Mouse (Mus musculus) regulatory T cell (primary cell): ENCODE measurements around the gene Elp6.

Experiments
- in situ Hi-C: fragments of 300-600 bp; cut with MboI, MseI; formaldehyde crosslinking; loops from one replicate; pipeline ENCODE4 v1.15.1; 2025; ENCODE audit warnings: high pct_unique_total_duplicates

Gene Elp6

GRCm38 (mm10) chr9:110304969-110305651 lies at the start of gene Elp6:
Elp6 (plus strand) TSS chr9:110305173.
- in situ Hi-C loops, result no loop called here

GRCm38 (mm10) chr9:110255407-110256019 lies 49.5 kb upstream of the Elp6 start:
- in situ Hi-C loops, result no loop called here

DNA sequence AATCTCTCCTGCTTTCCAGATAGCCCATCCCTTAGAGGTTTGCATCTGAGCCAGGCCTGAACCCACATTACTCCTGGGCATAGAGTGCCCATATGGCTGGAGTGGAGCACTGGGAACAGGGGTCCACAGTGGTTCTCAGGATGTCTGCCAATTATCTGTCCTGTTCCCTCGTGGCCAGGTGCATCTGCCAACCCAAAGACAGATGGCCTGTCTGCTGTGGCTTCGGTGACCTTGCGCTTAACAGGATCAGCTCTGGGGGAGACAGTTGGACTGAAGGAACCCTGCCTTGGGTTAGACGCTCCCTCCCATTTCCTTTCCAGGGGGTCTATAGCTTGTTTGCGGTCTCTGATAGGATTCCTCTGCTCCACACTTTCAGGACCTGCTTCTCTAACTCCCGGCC lies 46.3 kb upstream of the Elp6 start:
- in situ Hi-C loops, result no loop called here

DNA sequence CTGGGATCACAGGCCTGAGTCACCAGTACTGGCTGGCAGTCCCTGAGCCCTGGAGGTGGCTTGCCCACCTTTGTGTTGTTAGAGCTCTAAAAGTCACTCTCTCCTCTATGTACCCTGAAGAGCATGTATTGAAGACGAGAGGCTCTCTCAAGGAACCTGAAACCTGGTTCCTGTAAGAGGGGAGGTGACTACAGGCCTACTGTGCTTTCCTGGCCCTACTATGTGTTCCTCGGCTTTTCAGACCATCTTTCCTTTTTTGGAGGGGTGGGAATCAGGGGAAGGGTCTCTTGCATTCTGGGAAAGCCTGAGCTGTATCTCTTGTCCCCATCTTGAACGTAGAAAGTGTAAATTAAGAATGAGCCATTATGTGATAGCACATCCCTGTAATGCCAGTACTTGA lies 45.9 kb upstream of the Elp6 start:
- in situ Hi-C loops, result no loop called here

DNA sequence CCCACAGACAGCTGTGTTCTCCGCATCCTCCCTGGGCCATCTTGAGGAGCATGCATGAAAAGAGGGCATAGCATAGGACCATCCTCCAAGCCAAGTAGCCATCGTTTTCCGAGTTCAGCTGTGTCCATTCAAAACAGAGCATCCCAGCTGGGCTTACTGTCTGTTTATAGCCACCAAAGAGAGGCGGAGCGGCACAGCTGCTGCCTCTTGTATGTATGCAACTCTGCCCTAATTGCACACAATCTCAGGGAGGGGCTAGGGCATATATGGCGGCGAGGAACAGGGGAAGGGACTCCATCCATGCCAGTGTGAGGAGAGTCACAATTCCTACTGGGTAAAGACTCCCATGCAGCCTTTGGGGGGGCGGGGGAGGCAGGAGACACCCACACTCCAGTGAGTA lies 41.8 kb upstream of the Elp6 start:
- in situ Hi-C loops, result no loop called here

DNA sequence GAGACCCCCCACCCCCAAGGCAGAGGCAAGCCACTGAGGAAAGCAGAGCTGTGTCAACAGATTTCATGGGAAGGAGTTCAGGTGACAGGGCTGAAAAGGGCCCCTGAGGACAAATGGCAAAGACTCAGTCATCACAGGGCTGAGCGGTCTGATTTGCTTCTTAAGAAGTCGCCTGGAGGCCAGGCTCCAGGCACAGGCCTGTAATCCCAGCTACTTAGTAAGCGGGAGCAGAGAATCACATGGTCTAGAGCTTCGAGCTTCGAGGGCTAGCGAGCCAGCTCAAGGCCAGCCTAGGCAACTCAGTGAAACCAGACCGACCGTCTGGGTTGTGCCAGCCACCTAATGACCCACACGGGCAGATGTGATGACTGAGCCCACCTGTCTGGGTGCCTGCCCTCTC lies 40.0 kb upstream of the Elp6 start:
- in situ Hi-C loops, result no loop called here

- in situ Hi-C loops, result no loop called here
These were observed 36.6 kb upstream of the Elp6 start for GRCm38 (mm10) chr9:110268416-110268815.

- in situ Hi-C loops, result no loop called here
These were observed 32.6 kb upstream of the Elp6 start for GRCm38 (mm10) chr9:110272330-110272729.

GRCm38 (mm10) chr9:110273507-110273906 lies 31.5 kb upstream of the Elp6 start:
- in situ Hi-C loops, result no loop called here

- in situ Hi-C loops, result no loop called here
These were observed 29.1 kb upstream of the Elp6 start for GRCm38 (mm10) chr9:110275882-110276281.

DNA sequence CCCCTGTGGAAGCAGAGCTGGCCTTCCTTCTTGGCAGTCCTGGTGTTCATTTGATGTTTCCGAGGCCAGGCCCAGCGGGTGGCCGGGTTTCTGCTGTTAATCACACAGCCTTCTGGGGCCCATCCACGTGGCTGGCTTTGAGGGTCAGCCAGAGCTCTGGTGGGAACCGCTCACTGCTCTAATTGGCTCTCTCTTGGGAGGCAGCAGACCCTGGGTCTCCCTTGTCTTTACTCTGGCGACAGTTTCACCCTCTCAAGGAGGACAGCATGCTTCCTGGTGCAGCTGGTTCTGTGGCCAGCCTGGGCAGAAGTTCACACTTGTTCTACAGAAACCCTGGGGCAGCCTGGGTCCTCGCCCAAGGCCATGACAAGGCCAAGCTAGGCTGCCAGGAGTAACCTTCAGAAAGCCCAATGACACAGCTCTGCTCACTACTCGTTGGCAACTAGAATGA lies 27.5 kb upstream of the Elp6 start:
- in situ Hi-C loops, result no loop called here

DNA sequence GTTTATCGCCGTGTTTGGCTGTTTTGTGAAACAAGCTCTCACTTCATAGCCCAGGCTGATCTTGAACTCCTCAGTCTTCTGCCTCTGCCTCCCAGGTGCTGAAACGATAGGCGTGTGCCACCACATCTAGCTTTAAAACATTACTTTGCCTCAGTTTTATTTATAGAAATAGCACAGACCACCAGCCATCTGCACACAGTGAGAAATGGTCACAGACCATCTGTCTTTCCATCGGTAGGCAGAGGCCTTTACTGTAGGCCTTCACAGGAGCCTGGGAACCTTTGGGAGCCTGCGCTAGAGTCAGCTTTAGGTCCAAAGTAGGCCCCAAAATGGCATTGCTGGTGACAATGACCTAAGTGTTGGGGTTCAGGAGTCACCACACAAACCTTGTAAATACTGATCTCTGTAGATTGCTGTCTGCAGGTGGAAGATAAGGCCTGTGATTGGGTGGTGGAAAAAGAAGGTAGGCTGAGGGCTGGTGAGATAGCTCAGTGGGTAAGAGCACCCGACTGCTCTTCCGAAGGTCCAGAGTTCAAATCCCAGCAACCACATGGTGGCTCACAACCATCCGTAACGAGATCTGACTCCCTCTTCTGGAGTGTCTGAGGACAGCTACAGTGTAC lies 20.8 kb upstream of the Elp6 start:
- in situ Hi-C loops, result no loop called here

DNA sequence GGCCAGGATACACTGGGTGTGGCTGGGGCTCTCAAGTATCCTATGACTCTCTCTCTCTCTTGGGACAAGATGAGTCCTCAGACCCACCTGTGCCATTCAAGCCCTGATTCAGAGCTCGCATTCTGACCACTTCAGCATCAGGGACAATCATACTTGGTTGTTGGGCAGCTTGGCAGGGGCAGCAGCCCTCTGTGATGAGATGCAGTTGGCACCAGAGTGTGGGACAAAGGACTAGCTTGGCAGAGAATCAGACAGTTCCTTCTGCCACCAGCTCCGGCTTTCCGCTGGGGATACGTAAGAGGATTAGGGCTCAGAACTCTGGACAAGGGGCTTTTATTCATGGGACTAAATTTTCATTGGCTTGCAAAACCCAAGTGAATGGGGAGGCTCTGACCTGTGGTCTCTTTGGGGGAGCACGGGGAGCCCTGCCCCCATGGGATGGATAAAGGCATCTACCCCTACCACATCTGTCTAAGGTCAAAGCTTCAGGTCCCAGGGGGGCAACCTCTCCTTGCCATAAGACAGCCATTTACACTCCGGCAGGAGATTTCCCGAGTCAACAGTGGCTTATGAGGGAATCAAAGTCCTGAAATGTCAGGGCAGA lies 17.6 kb upstream of the Elp6 start:
- in situ Hi-C loops, result no loop called here

DNA sequence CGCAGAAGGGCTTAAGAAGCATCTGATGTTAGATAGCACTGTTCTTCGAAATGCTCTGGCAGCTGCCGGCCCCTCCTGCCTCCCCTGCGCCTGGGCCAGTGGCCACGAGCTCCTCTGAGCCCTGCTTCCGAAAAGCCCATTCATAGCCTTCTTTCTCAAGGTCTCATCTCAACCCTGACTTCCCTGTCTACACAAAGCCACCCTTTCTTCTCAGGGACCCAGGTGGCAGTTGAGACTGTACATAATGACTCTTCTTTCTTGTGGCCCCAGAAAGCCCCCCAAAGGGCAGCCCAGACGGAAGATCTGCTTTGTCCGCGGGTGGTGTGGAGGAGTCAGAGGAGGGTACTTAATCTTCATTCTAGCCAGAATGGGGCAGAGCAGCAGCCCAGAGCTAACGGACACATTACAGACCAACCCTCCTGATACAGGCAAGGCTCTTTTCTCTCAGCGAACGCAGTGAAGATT lies 11.7 kb upstream of the Elp6 start:
- in situ Hi-C loops, result loop anchor here (10.0 kb wide), 1 partner anchor 128 kb away; no protein-coding TSS in a partner anchor

DNA sequence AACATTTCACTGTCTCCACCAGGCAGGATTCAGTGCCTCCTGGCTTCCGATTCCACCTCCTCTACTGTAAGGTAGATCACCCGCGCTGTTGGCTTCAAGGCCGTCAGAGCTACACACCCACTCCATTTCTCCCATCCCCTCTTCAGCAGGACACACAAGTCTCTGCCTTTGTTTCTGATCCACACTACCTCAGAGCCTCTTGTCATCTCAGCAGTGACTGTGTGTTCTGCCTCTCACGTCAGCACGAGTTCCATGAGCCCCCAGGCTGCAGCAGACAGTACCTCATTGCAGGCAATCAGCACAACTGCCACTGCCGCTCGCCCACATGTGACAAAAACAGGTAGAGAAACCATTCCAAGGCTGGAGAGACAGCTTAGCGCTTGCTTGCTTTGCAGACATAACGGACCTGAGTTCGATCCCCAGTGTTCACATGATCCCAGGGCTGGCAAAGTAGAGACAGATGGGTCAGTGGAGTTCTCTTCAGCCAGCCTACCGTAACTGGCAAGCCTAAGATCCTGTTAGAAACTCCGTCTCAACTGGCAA lies 11.0 kb upstream of the Elp6 start:
- in situ Hi-C loops, result loop anchor here (10.0 kb wide), 1 partner anchor 129 kb away; no protein-coding TSS in a partner anchor

GRCm38 (mm10) chr9:110294786-110295185 lies 10.2 kb upstream of the Elp6 start:
- in situ Hi-C loops, result loop anchor here (10.0 kb wide), 1 partner anchor 130 kb away; no protein-coding TSS in a partner anchor

- in situ Hi-C loops, result loop anchor here (10.0 kb wide), 1 partner anchor 132 kb away; no protein-coding TSS in a partner anchor
These were observed 7.9 kb upstream of the Elp6 start for GRCm38 (mm10) chr9:110296867-110297627.

- in situ Hi-C loops, result no loop called here
These were observed 457 bp upstream of the Elp6 start for GRCm38 (mm10) chr9:110304516-110304915.

- in situ Hi-C loops, result no loop called here
These were observed 1.4 kb downstream of the Elp6 start for GRCm38 (mm10) chr9:110306371-110306770.

- in situ Hi-C loops, result no loop called here
These were observed 9.7 kb downstream of the Elp6 start for GRCm38 (mm10) chr9:110314706-110315105.

- in situ Hi-C loops, result no loop called here
These were observed 10.4 kb downstream of the Elp6 start for GRCm38 (mm10) chr9:110315410-110315809.
